Mouse (Mus musculus): Measurements from ENCODE around the gene Ppp1r14d.

GRCm38 (mm10) chr2:119189029-119189710 is 40.5 kb downstream of the Ppp1r14d start:
- TF ChIP-seq CTCF (IDR thresholded peaks at IDR 0.05; ENCODE audit: low read depth), result peak; percentile 89
- TF ChIP-seq EP300 (IDR thresholded peaks at IDR 0.05; ENCODE audit: low read depth), result no peak
